In genomic region chr12:39646556-39646955, GRCm38 (mm10) we compare ENCODE assay signal across 17 mouse cellular contexts.
DNase-seq lines count a peak whose midpoint lies in the region; ATAC-seq and TF ChIP-seq lines count a peak whose summit lies in the region.
"Had no signal": no experiment of that assay in that cellular context is flagged by ENCODE, and none has a peak within 500 bp of the region (broad histone marks: within the 10 kb centered on the region; RNA-seq: fewer than 3 reads in every experiment).

No protein-coding gene starts in this region.

- H3K4me2 ChIP-seq in forebrain, embryonic 14.5 days (ENCODE audit: low read length) = no peak overlapping the region
- H3K4me2 ChIP-seq in forebrain, postnatal 0 days (ENCODE audit: low read depth) = no peak overlapping the region
- H3K4me2 ChIP-seq in midbrain, embryonic 11.5 days = no peak overlapping the region
- H3K4me2 ChIP-seq: embryonic facial prominence, embryonic 12.5 days had no signal

- H3K27ac ChIP-seq in forebrain, embryonic 14.5 days (ENCODE audit: low read depth, low read length) = no peak overlapping the region
- no peak overlapping the region for H3K27ac ChIP-seq in forebrain, postnatal 0 days (ENCODE audit: low read depth, low read length)
- no peak overlapping the region for H3K27ac ChIP-seq in midbrain, embryonic 11.5 days (ENCODE audit: low read depth, low read length)
- H3K27ac ChIP-seq: embryonic facial prominence, embryonic 10.5 days; embryonic facial prominence, embryonic 12.5 days had no signal

- H3K4me3 ChIP-seq in forebrain, embryonic 14.5 days (ENCODE audit: low read depth, low read length) = no peak overlapping the region
- no peak overlapping the region for H3K4me3 ChIP-seq in forebrain, postnatal 0 days (ENCODE audit: low read depth, low read length)
- no peak overlapping the region for H3K4me3 ChIP-seq in midbrain, embryonic 11.5 days (ENCODE audit: low read depth, low read length)
- H3K4me3 ChIP-seq: embryonic facial prominence, embryonic 10.5 days; embryonic facial prominence, embryonic 12.5 days had no signal

- H3K27me3 ChIP-seq in forebrain, embryonic 14.5 days (replicated peaks; ENCODE audit: control insufficient read depth, insufficient read depth, low read length) = no peaks in the 10 kb centered on the region
- no peaks in the 10 kb centered on the region for H3K27me3 ChIP-seq in forebrain, postnatal 0 days (ENCODE audit: insufficient read depth, low read length)
- no peaks in the 10 kb centered on the region for H3K27me3 ChIP-seq in midbrain, embryonic 11.5 days (ENCODE audit: control insufficient read depth, insufficient read depth, low read length)
- H3K27me3 ChIP-seq: embryonic facial prominence, embryonic 12.5 days had no signal

- H3K9ac ChIP-seq in forebrain, embryonic 14.5 days (ENCODE audit: low read length) = no peak overlapping the region
- no peak overlapping the region for H3K9ac ChIP-seq in forebrain, postnatal 0 days
- H3K9ac ChIP-seq in midbrain, embryonic 11.5 days (ENCODE audit: low read length) = no peak overlapping the region
- H3K9ac ChIP-seq: embryonic facial prominence, embryonic 12.5 days had no signal

- H3K36me3 ChIP-seq in forebrain, embryonic 14.5 days (ENCODE audit: control insufficient read depth, insufficient read depth, low read length) = no peaks in the 10 kb centered on the region
- no peaks in the 10 kb centered on the region for H3K36me3 ChIP-seq in forebrain, postnatal 0 days (ENCODE audit: insufficient read depth)
- no peaks in the 10 kb centered on the region for H3K36me3 ChIP-seq in midbrain, embryonic 11.5 days (ENCODE audit: control insufficient read depth, insufficient read depth, low read length)
- H3K36me3 ChIP-seq: embryonic facial prominence, embryonic 10.5 days; embryonic facial prominence, embryonic 12.5 days had no signal

- no peak for ATAC-seq in forebrain, embryonic 14.5 days
- ATAC-seq in forebrain, postnatal 0 days = no peak
- ATAC-seq in midbrain, embryonic 11.5 days (ENCODE audit: low FRiP score) = no peak
- ATAC-seq: forebrain, embryonic 16.5 days had no signal

- H3K4me1 ChIP-seq in forebrain, embryonic 14.5 days (ENCODE audit: control insufficient read depth, insufficient read depth, low read length) = no peaks in the 10 kb centered on the region
- H3K4me1 ChIP-seq in forebrain, postnatal 0 days (ENCODE audit: insufficient read depth) = no peaks in the 10 kb centered on the region
- H3K4me1 ChIP-seq in midbrain, embryonic 11.5 days (ENCODE audit: control insufficient read depth, insufficient read depth, low read length) = no peaks in the 10 kb centered on the region
- H3K4me1 ChIP-seq: embryonic facial prominence, embryonic 10.5 days; embryonic facial prominence, embryonic 12.5 days had no signal

- no peak for TF ChIP-seq CTCF in forebrain, postnatal 0 days (IDR thresholded peaks at IDR 0.05; ENCODE audit: low read depth)
- no peak for TF ChIP-seq CTCF in brain, embryonic 14.5 days (IDR thresholded peaks at IDR 0.05; ENCODE audit: borderline replicate concordance, extremely low read depth, insufficient read depth, insufficient read length)

- WGBS in forebrain, embryonic 14.5 days = 40% methylated on average over 3 of the region's 3 CpGs
- WGBS in forebrain, postnatal 0 days = 37% methylated on average over 3 of the region's 3 CpGs
- WGBS in midbrain, embryonic 11.5 days = 63% methylated on average over 3 of the region's 3 CpGs

- TF ChIP-seq POLR2A in brain, embryonic 14.5 days (IDR thresholded peaks at IDR 0.05; ENCODE audit: borderline replicate concordance, extremely low read depth, insufficient read depth, insufficient read length, poor library complexity, severe bottlenecking) = no peak

- H3K9me3 ChIP-seq in forebrain, embryonic 14.5 days (replicated peaks; ENCODE audit: control insufficient read depth, low read length) = no peaks in the 10 kb centered on the region
- no peaks in the 10 kb centered on the region for H3K9me3 ChIP-seq in forebrain, postnatal 0 days (ENCODE audit: low read length)
- H3K9me3 ChIP-seq in midbrain, embryonic 11.5 days (ENCODE audit: control insufficient read depth, low read length) = no peaks in the 10 kb centered on the region
- H3K9me3 ChIP-seq: embryonic facial prominence, embryonic 10.5 days; embryonic facial prominence, embryonic 12.5 days had no signal

- DNase-seq in forebrain, embryonic 14.5 days (ENCODE audit: low spot score) = peak; percentile 7
- DNase-seq in forebrain, postnatal 0 days = no peak
- peak; percentile 62 for DNase-seq in brain, adult 2 months (ENCODE audit: low read depth, low spot score)
- peak; percentile 62 for DNase-seq in brain, embryonic 14.5 days (ENCODE audit: low read depth)
- no peak for DNase-seq in gastrocnemius, postnatal 4 days (ENCODE audit: low spot score in 2 of 2)
- no peak for DNase-seq in midbrain, embryonic 11.5 days (ENCODE audit: low spot score, missing footprints)
- DNase-seq: adrenal gland, adult 2 months; adrenal gland, postnatal 10 days; adrenal gland, postnatal 25 days; cerebellum, adult 11 months; cerebellum, adult 18-20 months; cerebellum, adult 9-10 months; cerebellum, postnatal 10 days; cerebellum, postnatal 25 days had no signal

Comparison
In these comparisons a context has a peak if more than half of its experiments do, and no peak if none do; other contexts are left out.
1. DNase-seq: peak in forebrain, embryonic 14.5 days (single experiment), brain, adult 2 months (single experiment) and brain, embryonic 14.5 days (single experiment); none in forebrain, postnatal 0 days (single experiment), gastrocnemius, postnatal 4 days (0 of 2) and midbrain, embryonic 11.5 days (single experiment).